Mouse (Mus musculus): ENCODE measurements around the gene Ccdc12.

Ccdc12 gene

GRCm38 (mm10) chr9:110649775-110650174, 6.5 kb upstream of the Ccdc12 start:
- no peak for DNase-seq

- no peak for DNase-seq
Measured at GRCm38 (mm10) chr9:110651931-110652722, 4.2 kb upstream of the Ccdc12 start.

- DNase-seq = no peak
Measured at GRCm38 (mm10) chr9:110652963-110653654, 3.2 kb upstream of the Ccdc12 start.

- DNase-seq = peak; percentile 80 to 81
Measured at GRCm38 (mm10) chr9:110653655-110654461, 2.4 kb upstream of the Ccdc12 start, which contains the start of gene Nbeal2. Nbeal2 (minus strand) TSS chr9:110654161.

GRCm38 (mm10) chr9:110654726-110655650, 1.3 kb upstream of the Ccdc12 start:
- no peak for DNase-seq

- DNase-seq = no peak
Measured at GRCm38 (mm10) chr9:110655651-110656007, 674 bp upstream of the Ccdc12 start.

- no peak for DNase-seq
Measured at GRCm38 (mm10) chr9:110657474-110658078, 1.3 kb downstream of the Ccdc12 start.

- DNase-seq = no peak
Measured at GRCm38 (mm10) chr9:110659521-110659920, 3.2 kb downstream of the Ccdc12 start.

GRCm38 (mm10) chr9:110660208-110660607, 3.9 kb downstream of the Ccdc12 start:
- DNase-seq = no peak

GRCm38 (mm10) chr9:110660856-110661612, 4.7 kb downstream of the Ccdc12 start:
- no peak for DNase-seq

GRCm38 (mm10) chr9:110662844-110663243, 6.5 kb downstream of the Ccdc12 start:
- no peak for DNase-seq

GRCm38 (mm10) chr9:110665912-110666311, 9.6 kb downstream of the Ccdc12 start:
- DNase-seq = no peak

- DNase-seq = no peak
Measured at GRCm38 (mm10) chr9:110666374-110666773, 10.1 kb downstream of the Ccdc12 start.

- no peak for DNase-seq
Measured at GRCm38 (mm10) chr9:110667219-110667836, 11.0 kb downstream of the Ccdc12 start.

GRCm38 (mm10) chr9:110668601-110669293, 12.4 kb downstream of the Ccdc12 start:
- DNase-seq = no peak

GRCm38 (mm10) chr9:110669785-110670184, 13.5 kb downstream of the Ccdc12 start:
- no peak for DNase-seq

GRCm38 (mm10) chr9:110672462-110673106, 16.3 kb downstream of the Ccdc12 start:
- peak in 1 of 2 experiments; percentile 54 for DNase-seq

GRCm38 (mm10) chr9:110673107-110673752, 16.9 kb downstream of the Ccdc12 start:
- peak in 1 of 2 experiments; percentile 56 for DNase-seq

- DNase-seq = no peak
Measured at GRCm38 (mm10) chr9:110676492-110676911, 20.2 kb downstream of the Ccdc12 start.

Measured in cerebellum, postnatal 14 days (tissue).